Mouse (Mus musculus) gastrocnemius, postnatal 14 days (tissue): ENCODE data around the gene Clstn1. TPM values are rescaled to one million over a fixed set of nuclear protein-coding genes. Genes with fewer than 3 reads are reported as not detected.

Source experiments
- DNase-seq: peaks from one replicate; pipeline ENCODE4 v3.0.0; 2021; ENCODE audit warnings: mixed read lengths
- intact Hi-C: fragments of 180-260 bp; cut with DNase I; formaldehyde crosslinking; loops from one replicate; pipeline ENCODE4 v1.15.1; 2025; ENCODE audit warnings: low total_unique reads
- microRNA-seq, 2 experiments: library from miRNA; unstranded; fragments of <30 nt; microRNA quantifications; one replicate each; pipeline ENCODE4 v1.2.0; 2021
- total RNA-seq, 2 experiments: library from RNA; stranded (reverse); gene quantifications; 2 replicates each; pipeline ENCODE4 v1.2.3; 2021

Clstn1 gene
- total RNA-seq, 2 experiments from 2014 or later, result 42.0 to 56.1 TPM

DNA sequence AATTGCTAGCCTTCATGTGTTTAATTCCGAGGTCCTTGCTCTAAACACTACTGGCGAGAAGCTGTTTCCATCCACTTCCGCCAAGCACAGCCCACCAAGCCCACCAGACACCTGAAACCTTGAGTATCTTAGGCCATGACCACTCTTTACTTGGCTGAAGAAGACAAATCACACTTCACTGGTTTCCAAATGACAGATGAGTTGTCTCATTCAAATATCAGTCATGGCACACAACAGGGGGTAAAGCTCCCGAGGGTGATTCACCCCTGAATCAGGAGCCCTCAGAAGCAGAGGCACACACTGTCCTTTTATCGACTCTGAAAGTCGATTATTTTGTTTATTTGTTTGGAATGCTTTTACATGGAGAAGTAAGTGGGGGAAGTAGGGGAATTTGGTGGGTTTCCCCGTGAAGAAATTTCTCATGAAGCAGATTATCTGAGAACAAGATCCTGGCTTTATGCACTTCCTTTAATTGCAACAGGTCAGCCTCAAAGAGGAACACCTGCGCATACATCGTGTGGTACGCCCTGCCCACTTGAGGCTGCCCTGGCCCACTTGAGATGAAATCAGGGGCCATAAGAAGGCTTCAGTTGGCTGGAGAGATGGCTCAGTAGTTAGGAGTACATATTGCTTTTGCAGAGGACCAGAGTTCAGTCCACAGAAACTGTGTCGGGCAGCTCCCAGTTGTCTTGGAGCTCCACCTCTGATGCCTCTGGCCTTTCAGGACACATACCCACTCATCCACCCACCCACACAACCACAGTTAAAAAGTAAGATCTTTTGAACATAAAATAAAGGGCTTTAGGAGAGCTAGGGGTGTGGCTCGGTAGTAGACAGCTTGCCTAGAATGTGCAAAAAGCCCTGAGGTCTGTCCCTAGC is 103.8 kb downstream of the Clstn1 start:
- no peak for DNase-seq
- intact Hi-C loops, result no loop called here

DNA sequence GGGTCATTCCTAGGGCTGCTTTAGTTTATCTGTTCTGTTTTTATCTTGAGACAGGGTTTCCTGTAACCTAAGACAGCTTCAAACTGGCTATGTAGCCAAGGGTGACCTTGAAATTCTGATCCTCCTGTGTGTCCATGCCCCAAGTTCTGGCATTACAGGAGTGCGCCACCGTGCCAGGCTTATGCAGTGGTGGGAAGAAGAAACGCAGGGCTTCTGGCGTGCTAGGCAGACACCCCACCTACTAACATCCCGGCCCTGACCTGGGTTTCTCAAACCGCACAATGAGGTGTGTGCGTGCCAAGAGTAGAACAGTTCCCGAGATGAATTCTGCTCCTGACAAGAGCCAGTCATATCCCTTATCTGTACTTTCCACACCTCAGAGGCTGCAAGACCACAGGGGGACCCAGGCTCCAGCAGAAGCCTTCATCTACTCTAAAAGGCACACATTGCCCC is 104.6 kb downstream of the Clstn1 start:
- intact Hi-C loops, result no loop called here
- no peak for DNase-seq

GRCm38 (mm10) chr4:149691368-149691767 is 105.1 kb downstream of the Clstn1 start:
- no peak for DNase-seq
- intact Hi-C loops, result no loop called here

- intact Hi-C loops, result loop anchor here (5.0 kb wide), 1 partner anchor 34 kb away; no protein-coding TSS in a partner anchor
- DNase-seq, result no peak
Observed at GRCm38 (mm10) chr4:149696189-149696971, 110.1 kb downstream of the Clstn1 start.

- no peak for DNase-seq
- intact Hi-C loops, result loop anchor here (5.0 kb wide), 1 partner anchor 35 kb away; no protein-coding TSS in a partner anchor
Observed at GRCm38 (mm10) chr4:149697506-149698196, 111.4 kb downstream of the Clstn1 start.

- intact Hi-C loops, result loop anchor here (5.0 kb wide), 1 partner anchor 36 kb away; no protein-coding TSS in a partner anchor
- peak; percentile 68 for DNase-seq
Observed at GRCm38 (mm10) chr4:149698197-149698821, 112.0 kb downstream of the Clstn1 start.

Small RNA genes lying within 50 kb of the gene (microRNA-seq; reads per million reads assigned to microRNA genes)
- 0 to 0.96 reads per million in 2 experiments for gene Mir5616
- 0 to 0.64 reads per million in 2 experiments for gene Mir7023

Other genes with a start within 250 kb of the Clstn1 start
- gene Ube4b, start 159.7 kb upstream of the Clstn1 start, total RNA-seq, result 10 to 100 TPM; 34.4 to 36.8 TPM
- 10 to 100 TPM in 1 of 2 experiments, 1 to 10 TPM in 1; 8.9 to 20.7 TPM for gene Rbp7, start 131.5 kb upstream of the Clstn1 start, total RNA-seq
- not detected for gene Tmem274, start 109.1 kb upstream of the Clstn1 start, total RNA-seq
- 10 to 100 TPM; 17.6 to 20.2 TPM for gene Nmnat1, start 101.3 kb upstream of the Clstn1 start, total RNA-seq
- 10 to 100 TPM; 12.0 to 17.9 TPM for gene Lzic, start 101.2 kb upstream of the Clstn1 start, total RNA-seq
- gene Ctnnbip1, start 68.2 kb upstream of the Clstn1 start, total RNA-seq, result 10 to 100 TPM; 40.4 to 41.3 TPM
- gene Pik3cd, start 116.1 kb downstream of the Clstn1 start, total RNA-seq, result 10 to 100 TPM; 10.1 to 12.6 TPM
- 10 to 100 TPM; 37.3 to 40.4 TPM for gene Tmem201, start 151.6 kb downstream of the Clstn1 start, total RNA-seq
- gene Slc25a33, start 187.8 kb downstream of the Clstn1 start, total RNA-seq, result 10 to 100 TPM; 10.5 to 12.0 TPM